Mouse (Mus musculus) embryonic facial prominence, embryonic 12.5 days (tissue): ENCODE data around the gene Blm. TPM values are rescaled to one million over a fixed set of nuclear protein-coding genes. Genes with fewer than 3 reads are reported as not detected.

Experiments
- ATAC-seq: fragments of 200-750 bp; cut with Nextera tagmentation; 2 replicates; pipeline ENCODE4 v1.8.0; 2017; ENCODE audit not compliant: insufficient number of reproducible peaks, insufficient read depth, low FRiP score, low TSS enrichment
- H3K27ac ChIP-seq: fragments of 300-500 bp; sonication (generic); 2 replicates; pipeline ENCODE4 v1.5.1; 2016; ENCODE audit warnings: mild to moderate bottlenecking
- H3K27me3 ChIP-seq: fragments of 300-500 bp; sonication (generic); 2 replicates; pipeline ENCODE4 v1.6.1; 2016; ENCODE audit warnings: mild to moderate bottlenecking, moderate library complexity
- H3K36me3 ChIP-seq: fragments of 300-500 bp; sonication (generic); 2 replicates; pipeline ENCODE4 v1.6.1; 2016; ENCODE audit warnings: mild to moderate bottlenecking
- H3K4me1 ChIP-seq: fragments of 300-500 bp; sonication (generic); 2 replicates; pipeline ENCODE4 v1.6.1; 2016
- H3K4me2 ChIP-seq: fragments of 300-500 bp; sonication (generic); replicated peaks from 2 replicates; pipeline ENCODE4 v1.6.1; 2016; ENCODE audit warnings: mild to moderate bottlenecking, moderate library complexity
- H3K4me3 ChIP-seq: fragments of 300-500 bp; sonication (generic); 2 replicates; pipeline ENCODE4 v1.5.1; 2016; ENCODE audit warnings: mild to moderate bottlenecking
- H3K9ac ChIP-seq: fragments of 300-500 bp; sonication (generic); 2 replicates; pipeline ENCODE4 v1.6.1; 2016; ENCODE audit warnings: mild to moderate bottlenecking, moderate library complexity
- H3K9me3 ChIP-seq: fragments of 300-500 bp; sonication (generic); 2 replicates; pipeline ENCODE4 v1.6.1; 2016; ENCODE audit warnings: mild to moderate bottlenecking, moderate library complexity
- WGBS: fragments of 180-500 bp; shearing (Covaris S2); methylation state at CpG from one replicate; pipeline ENCODE4 v1.1.7; 2016; 5-methylcytosine and 5-hydroxymethylcytosine counted together
- polyA plus RNA-seq: library from polyadenylated mRNA; unstranded; fragments of >200 nt; fragmentation: Nextera tagmentation; extraction: Ambion mirVana; gene quantifications from 2 replicates; pipeline ENCODE4 v1.2.1, GENCODE M21; 2016

Blm gene
- polyA plus RNA-seq, 1 experiment from 2014 or later, result 37.6 TPM

DNA sequence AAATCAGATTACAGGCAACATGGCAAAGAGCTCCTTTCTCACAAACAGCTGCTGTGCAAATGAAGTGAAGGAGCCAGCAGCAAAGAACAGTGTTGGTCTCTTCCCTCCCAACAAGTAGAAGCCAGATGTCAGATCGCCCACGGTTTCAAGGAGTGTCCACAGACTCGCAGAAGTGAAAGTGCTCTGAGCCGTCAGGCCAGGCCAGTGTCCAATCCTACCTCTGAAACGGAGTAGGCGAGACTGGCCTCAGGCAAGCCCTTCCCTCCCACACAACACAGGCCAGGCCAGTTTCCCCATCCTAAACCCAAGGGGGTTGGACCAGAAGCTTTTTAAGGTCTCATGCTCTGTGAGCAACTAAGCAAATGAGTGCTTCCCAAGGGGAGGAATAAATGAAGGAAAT is 77.7 kb downstream of the Blm start:
- Histone ChIP-seq H3K4me3 (no peak overlapping the region), H3K9me3 (no peaks in the 10 kb centered on the region), H3K4me2 (no peak overlapping the region), H3K9ac (no peak overlapping the region), H3K4me1 (peaks cover 7% of the 10 kb centered on the region), H3K27me3 (no peaks in the 10 kb centered on the region), H3K27ac (no peak overlapping the region), H3K36me3 (peaks cover 46% of the 10 kb centered on the region)
- no peak for ATAC-seq
- 64% methylated on average over 6 of the region's 6 CpGs for WGBS

DNA sequence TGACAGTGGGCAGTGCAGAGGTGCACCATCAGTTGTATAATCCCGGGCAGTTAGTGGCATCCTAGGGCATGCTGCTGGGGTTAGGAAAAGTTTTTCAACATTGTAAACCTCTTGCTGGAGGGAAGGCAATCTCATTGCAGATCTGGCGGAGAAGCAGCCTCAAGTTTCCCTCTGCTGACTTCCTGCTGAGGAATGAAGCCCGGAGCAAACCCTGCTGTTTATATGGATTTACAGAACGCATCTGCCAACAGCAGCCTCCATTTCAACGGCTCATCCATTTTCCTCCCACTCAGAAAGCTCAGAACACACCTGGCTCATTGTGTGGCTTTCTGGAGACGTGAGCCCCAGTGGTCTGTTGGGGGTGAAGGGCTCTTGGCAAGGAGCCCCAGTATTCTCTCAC is 78.6 kb downstream of the Blm start:
- WGBS, result 70% methylated on average over 6 of the region's 6 CpGs
- Histone ChIP-seq H3K9me3 (no peaks in the 10 kb centered on the region), H3K9ac (no peak overlapping the region), H3K27me3 (no peaks in the 10 kb centered on the region), H3K36me3 (peaks cover 45% of the 10 kb centered on the region), H3K4me3 (no peak overlapping the region), H3K4me1 (peaks cover 7% of the 10 kb centered on the region), H3K27ac (no peak overlapping the region), H3K4me2 (no peak overlapping the region)
- ATAC-seq, result no peak

DNA sequence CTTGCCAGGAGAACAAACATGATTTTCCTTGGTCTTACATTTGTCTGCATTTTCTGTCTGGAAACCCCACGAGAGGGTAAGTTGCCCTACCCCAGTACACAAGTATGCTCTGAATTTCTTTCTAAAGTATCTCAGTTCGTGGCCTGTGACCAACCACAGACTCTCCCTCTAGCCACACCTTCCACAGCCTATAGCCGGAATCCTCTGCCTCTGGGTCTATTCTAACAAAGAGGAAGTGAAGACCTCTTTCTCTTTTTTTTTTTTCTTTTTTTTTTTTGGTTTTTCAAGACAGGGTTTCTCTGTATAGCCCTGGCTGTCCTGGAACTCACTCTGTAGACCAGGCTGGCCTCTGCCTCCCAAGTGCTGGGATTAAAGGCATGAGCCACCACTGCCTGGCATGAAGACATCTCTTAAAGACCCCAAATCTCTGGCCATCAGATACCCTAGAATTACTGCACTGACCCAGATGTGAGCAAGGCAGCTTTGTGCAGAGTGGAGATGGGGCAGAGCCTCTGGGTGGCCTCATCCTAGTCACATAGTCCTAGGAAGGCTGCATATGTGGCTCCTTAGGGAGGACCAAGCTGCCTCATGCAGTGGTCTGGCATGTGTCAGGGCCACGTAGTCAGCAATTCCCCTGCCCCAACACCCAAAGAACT is 79.3 kb downstream of the Blm start:
- 68% methylated on average over 4 of the region's 4 CpGs for WGBS
- Histone ChIP-seq H3K4me2 (no peak overlapping the region), H3K4me3 (no peak overlapping the region), H3K36me3 (peaks cover 45% of the 10 kb centered on the region), H3K4me1 (peaks cover 7% of the 10 kb centered on the region), H3K27me3 (no peaks in the 10 kb centered on the region), H3K27ac (0 out of 2 replicates have a peak overlapping the region, but pooled peaks have one; percentile 9), H3K9me3 (no peaks in the 10 kb centered on the region), H3K9ac (no peak overlapping the region)
- no peak for ATAC-seq

DNA sequence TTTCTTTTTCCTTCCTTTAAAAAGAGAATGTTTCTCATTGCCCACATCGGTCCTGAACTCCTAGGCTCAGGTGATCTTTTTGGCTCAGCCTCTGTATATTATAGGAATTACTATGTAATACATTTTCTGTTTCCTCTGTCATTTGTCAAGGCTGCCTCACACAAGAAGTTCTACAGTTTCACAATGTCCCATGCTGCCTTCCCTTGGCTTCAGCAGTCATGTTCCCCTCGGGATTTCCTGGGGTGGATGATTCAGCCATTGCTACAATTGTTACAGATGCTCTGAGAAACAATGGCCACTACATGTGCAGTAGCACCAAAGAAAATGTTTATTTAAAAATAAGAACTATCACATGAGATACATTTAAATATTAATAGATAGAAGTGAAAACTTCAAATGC is 80.1 kb downstream of the Blm start:
- no peaks in the 10 kb centered on the region for H3K9me3 ChIP-seq
- H3K9ac ChIP-seq, result no peak overlapping the region
- no peaks in the 10 kb centered on the region for H3K27me3 ChIP-seq
- no peak overlapping the region for H3K27ac ChIP-seq
- 89% methylated on average over 2 of the region's 2 CpGs for WGBS
- H3K4me1 ChIP-seq, result peaks cover 7% of the 10 kb centered on the region
- peaks cover 37% of the 10 kb centered on the region for H3K36me3 ChIP-seq
- H3K4me3 ChIP-seq, result no peak overlapping the region
- H3K4me2 ChIP-seq, result no peak overlapping the region
- no peak for ATAC-seq

DNA sequence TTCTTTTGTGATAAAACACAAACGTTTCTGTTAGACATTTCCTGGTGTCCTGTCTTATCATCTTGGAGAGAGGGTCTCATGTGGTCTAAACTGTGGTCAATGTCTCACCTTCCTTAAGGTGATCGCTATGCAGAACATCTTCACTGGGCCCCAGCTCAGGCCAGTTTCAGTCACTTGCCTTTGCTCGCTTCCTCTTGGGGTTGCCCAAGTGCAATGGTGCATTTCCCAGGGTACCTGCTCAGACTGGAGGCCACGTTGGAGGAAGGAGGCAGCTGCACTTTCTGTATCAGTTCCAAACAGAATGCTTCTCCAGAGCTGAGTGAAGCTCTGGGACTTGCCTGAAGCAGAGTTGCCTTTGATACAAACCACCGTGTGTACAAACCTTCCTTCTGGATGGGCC is 80.9 kb downstream of the Blm start:
- Histone ChIP-seq H3K4me3 (no peak overlapping the region), H3K9me3 (no peaks in the 10 kb centered on the region), H3K9ac (no peak overlapping the region), H3K4me1 (peaks cover 7% of the 10 kb centered on the region), H3K27ac (no peak overlapping the region), H3K4me2 (no peak overlapping the region), H3K36me3 (peaks cover 31% of the 10 kb centered on the region), H3K27me3 (no peaks in the 10 kb centered on the region)
- no peak for ATAC-seq
- WGBS, result 93% methylated on average over 5 of the region's 5 CpGs

DNA sequence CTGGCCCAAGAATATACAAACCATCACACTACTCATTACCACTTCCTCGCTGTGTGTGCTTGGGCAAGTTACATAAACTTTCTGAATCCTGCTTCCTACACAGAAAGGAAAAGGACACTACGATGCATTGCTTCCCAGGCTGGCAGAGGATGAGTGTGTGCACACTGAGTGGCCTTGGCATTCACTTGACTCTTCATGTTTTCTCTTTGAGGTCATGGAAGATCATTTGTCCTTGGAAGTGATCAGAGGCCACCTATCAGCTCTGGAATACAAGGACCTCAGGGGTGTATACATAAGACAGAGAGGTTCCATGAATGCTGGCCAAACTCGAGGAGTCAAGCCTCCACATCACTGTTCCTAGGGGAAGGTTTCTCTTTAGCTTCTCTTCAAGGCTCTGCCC is 81.8 kb downstream of the Blm start:
- H3K9me3 ChIP-seq, result no peaks in the 10 kb centered on the region
- H3K4me1 ChIP-seq, result peaks cover 5% of the 10 kb centered on the region
- no peaks in the 10 kb centered on the region for H3K27me3 ChIP-seq
- peaks cover 28% of the 10 kb centered on the region for H3K36me3 ChIP-seq
- ATAC-seq, result no peak
- 92% methylated on average over 3 of the region's 3 CpGs for WGBS
- H3K4me3 ChIP-seq, result no peak overlapping the region
- H3K9ac ChIP-seq, result no peak overlapping the region
- H3K27ac ChIP-seq, result no peak overlapping the region
- no peak overlapping the region for H3K4me2 ChIP-seq

DNA sequence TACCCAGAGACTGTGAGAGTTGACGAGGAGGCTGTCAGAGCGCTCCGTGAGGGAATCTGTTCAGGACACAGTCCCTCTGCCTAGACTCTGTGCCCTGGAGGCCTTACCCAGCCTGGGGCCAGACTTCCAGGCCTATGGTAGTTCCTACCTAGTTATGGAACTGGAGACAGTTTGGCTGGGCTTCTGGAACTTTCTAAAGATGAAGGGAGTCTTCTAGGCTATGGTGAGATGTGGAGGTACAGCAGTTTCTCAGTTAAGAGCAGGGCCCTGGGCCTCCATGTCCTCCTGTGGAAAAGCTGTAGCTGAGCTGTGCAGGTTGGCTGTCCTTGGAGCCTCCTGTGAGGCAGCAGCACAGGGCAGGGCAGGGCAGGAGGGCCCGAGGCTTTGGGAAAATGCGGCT is 82.7 kb downstream of the Blm start:
- WGBS, result 85% methylated on average over 5 of the region's 5 CpGs
- Histone ChIP-seq H3K4me2 (no peak overlapping the region), H3K27ac (no peak overlapping the region), H3K9ac (no peak overlapping the region), H3K4me3 (no peak overlapping the region), H3K36me3 (peaks cover 28% of the 10 kb centered on the region), H3K27me3 (no peaks in the 10 kb centered on the region), H3K9me3 (no peaks in the 10 kb centered on the region), H3K4me1 (no peaks in the 10 kb centered on the region)
- ATAC-seq, result no peak

DNA sequence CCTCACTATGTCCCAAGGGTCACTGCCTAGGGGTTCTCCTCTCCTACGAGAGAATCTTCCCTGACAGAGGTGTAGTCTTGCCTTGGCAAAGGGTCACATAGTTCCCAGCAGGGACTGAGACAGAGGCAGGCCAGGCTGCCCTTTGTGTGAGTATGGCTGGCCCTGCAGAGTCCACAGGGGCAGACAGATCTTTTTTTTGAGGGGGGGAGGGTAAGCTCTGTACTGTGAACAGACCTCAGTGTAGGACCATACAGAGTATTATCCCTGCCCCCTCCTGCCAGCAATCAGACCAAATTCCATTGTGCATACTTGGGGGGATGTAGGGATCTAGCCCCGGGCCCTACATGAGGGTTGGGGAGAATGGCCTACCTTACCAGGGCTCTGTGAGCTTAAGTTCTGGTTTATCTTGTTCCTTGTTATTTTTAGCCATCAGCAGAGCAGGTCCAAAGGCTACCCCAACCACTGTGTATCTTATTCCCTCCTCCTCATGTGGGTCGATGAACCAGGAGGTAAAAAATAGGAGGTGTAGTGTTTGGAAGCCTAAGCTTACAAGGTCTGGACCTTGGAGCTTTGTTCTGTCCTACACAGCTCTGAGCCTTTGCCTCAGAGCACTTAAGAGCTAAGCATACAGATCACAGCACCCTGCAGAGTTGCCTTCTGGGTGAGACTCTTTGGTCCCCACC is 83.2 kb downstream of the Blm start:
- no peaks in the 10 kb centered on the region for H3K27me3 ChIP-seq
- no peaks in the 10 kb centered on the region for H3K9me3 ChIP-seq
- H3K9ac ChIP-seq, result no peak overlapping the region
- WGBS, result 67% methylated on average over 3 of the region's 3 CpGs
- no peak overlapping the region for H3K4me2 ChIP-seq
- no peak for ATAC-seq
- H3K4me1 ChIP-seq, result no peaks in the 10 kb centered on the region
- peaks cover 28% of the 10 kb centered on the region for H3K36me3 ChIP-seq
- no peak overlapping the region for H3K27ac ChIP-seq
- no peak overlapping the region for H3K4me3 ChIP-seq

DNA sequence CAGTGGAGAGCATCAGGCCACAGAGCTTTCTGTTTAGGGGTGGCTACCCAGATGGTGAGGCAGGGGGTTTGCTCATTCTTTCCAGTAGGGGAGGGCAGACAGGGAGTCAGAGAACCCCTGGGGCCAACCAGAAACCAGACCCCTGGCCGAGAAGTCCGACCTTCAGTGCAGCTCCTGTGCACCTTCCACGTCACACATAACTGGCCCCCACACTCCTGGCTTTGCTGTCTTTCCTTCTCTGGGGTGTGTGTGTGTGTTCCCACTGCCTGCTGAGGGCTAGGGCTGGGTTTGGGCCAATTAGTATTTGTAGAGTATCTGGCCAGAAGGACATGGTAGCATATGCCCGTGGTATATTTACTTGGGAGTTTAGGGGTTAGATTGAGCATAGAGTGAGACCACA is 84.6 kb downstream of the Blm start:
- ATAC-seq, result no peak
- Histone ChIP-seq H3K4me1 (0 out of 2 replicates have a peak, but pooled peaks cover 2% of the 10 kb centered on the region), H3K4me2 (no peak overlapping the region), H3K36me3 (peaks cover 23% of the 10 kb centered on the region), H3K27ac (no peak overlapping the region), H3K4me3 (no peak overlapping the region), H3K9ac (no peak overlapping the region), H3K9me3 (no peaks in the 10 kb centered on the region), H3K27me3 (no peaks in the 10 kb centered on the region)
- 65% methylated on average over 4 of the region's 4 CpGs for whole genome bisulfite sequencing

DNA sequence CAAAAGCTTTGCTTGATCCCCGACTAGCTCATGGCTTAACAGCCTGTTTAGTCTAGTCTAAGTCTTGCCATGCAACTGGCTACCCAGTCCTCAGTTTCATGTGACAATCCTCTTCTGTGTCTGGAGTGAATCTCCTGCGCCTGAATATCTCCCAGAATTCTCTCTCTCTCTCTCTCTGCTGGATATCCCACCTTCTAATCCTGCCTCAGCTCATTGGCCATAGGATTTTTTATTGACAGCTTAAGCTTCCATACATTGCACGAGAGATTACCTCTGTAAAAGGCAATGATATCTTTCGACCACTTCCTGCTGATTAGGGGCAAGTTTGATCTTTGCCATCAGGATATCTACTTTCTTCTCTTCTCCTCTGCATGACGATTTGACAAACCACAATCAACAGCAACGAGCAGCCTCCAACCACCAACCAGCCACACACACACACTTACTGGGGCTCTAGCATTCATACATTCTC is 85.3 kb downstream of the Blm start:
- H3K4me2 ChIP-seq, result no peak overlapping the region
- WGBS, result 81% methylated on average over 6 of the region's 6 CpGs
- H3K9ac ChIP-seq, result no peak overlapping the region
- no peak overlapping the region for H3K27ac ChIP-seq
- H3K4me1 ChIP-seq, result 0 out of 2 replicates have a peak, but pooled peaks cover 3% of the 10 kb centered on the region
- H3K36me3 ChIP-seq, result peaks cover 23% of the 10 kb centered on the region
- H3K9me3 ChIP-seq, result no peaks in the 10 kb centered on the region
- no peaks in the 10 kb centered on the region for H3K27me3 ChIP-seq
- ATAC-seq, result no peak
- H3K4me3 ChIP-seq, result no peak overlapping the region

DNA sequence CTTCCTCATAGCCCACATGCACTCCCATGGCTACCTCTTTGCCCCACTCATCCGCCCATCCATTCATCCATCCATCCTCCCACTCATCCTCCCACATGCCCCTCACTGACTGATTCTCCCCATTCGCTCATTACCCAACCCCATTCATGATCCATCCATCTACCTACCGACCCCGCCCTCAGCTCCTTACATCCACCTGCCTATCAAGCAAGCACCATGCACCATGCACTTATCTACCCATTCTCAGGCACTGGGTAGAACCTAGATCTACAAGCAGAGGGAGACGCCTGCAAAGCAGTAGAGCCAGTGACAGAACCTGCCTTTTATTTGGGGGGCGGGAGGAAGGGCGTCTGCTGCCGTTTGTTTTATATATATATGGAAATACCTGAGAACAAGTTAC is 87.6 kb downstream of the Blm start:
- 95% methylated on average over 8 of the region's 8 CpGs for WGBS
- Histone ChIP-seq H3K9me3 (no peaks in the 10 kb centered on the region), H3K36me3 (peaks cover 5% of the 10 kb centered on the region), H3K4me2 (no peak overlapping the region), H3K4me3 (no peak overlapping the region), H3K27me3 (no peaks in the 10 kb centered on the region), H3K9ac (no peak overlapping the region), H3K27ac (no peak overlapping the region), H3K4me1 (peaks cover 12% of the 10 kb centered on the region)
- ATAC-seq, result no peak

DNA sequence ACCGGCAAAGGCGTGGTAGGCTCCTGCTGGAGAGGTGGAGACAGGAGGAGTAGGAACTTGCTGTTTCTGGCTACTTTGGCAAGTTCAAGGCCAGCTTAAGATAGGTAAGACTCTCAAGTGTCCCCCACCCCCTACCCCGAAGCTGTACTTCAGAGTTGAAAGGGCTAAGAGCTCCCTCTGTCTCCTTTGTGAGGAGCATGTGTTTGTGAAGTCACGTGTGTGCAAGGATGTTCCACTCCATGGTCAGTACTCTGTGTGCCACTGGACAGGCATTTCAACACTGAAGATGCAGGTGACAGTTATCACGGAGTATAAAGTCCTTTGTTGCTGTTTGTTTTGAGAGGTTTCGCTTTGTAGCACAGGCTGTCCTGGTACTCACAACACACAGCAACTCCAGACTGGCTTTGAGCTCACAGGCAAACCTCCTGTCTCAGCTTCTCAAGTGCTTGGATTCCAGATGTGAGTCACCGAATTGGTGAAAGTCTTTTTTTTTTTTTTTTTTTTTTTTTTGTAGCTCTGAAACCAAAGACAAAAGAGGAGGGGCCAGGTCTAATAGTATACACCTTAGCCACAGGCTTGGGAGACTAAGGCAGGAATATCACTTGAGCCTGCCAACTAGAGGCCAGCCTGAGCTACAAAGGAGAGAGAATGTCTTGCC is 88.6 kb downstream of the Blm start:
- Histone ChIP-seq H3K36me3 (no peaks in the 10 kb centered on the region), H3K4me2 (no peak overlapping the region), H3K9me3 (no peaks in the 10 kb centered on the region), H3K9ac (no peak overlapping the region), H3K27me3 (no peaks in the 10 kb centered on the region), H3K4me3 (no peak overlapping the region), H3K4me1 (peaks cover 20% of the 10 kb centered on the region), H3K27ac (0 out of 2 replicates have a peak overlapping the region, but pooled peaks have one; percentile 36)
- no peak for ATAC-seq
- WGBS, result 78% methylated on average over 7 of the region's 7 CpGs
